Mouse (Mus musculus): ENCODE results near the gene Hoxa4.

- TF ChIP-seq CTCF (IDR thresholded peaks at IDR 0.05; ENCODE audit: low read depth) = no peak
- TF ChIP-seq EP300 (IDR thresholded peaks at IDR 0.05; ENCODE audit: low read depth) = no peak
Observed at GRCm38 (mm10) chr6:52239625-52240388, 48.3 kb upstream of the Hoxa4 start.
